Mouse (Mus musculus) ES-E14 (cell line): ENCODE measurements around the gene Gjb6. TPM values are rescaled to one million over a fixed set of nuclear protein-coding genes. Genes with fewer than 3 reads are reported as not detected.

ENCODE experiments used
- DNase-seq: peaks from one replicate; pipeline ENCODE4 v3.0.0-alpha.2; 2013; ENCODE audit warnings: low read depth, low spot score
- H3K27ac ChIP-seq: 2 replicates; pipeline ENCODE4 v1.5.1; 2012; ENCODE audit warnings: low read depth, mild to moderate bottlenecking, low read length, moderate library complexity, mixed read lengths; ENCODE audit not compliant: poor library complexity, insufficient read depth, severe bottlenecking
- H3K36me3 ChIP-seq: 2 replicates; pipeline ENCODE4 v1.6.1; 2012; ENCODE audit warnings: mild to moderate bottlenecking, low read length, moderate library complexity, mixed read lengths; ENCODE audit not compliant: control insufficient read depth, poor library complexity, insufficient read depth, severe bottlenecking
- H3K4me1 ChIP-seq, 2 experiments: fragments of 150-350 bp in 1 of 2; sonication (generic) in 1 of 2; 2 replicates each; pipeline ENCODE4 v1.6.1; 2012; ENCODE audit warnings: low read length in 2 of 2, mild to moderate bottlenecking in 1 of 2, mixed read lengths in 1 of 2; ENCODE audit not compliant: control insufficient read depth in 2 of 2, insufficient read depth in 2 of 2, poor library complexity in 1 of 2
- H3K4me3 ChIP-seq, 2 experiments: fragments of 150-350 bp in 1 of 2; sonication (generic) in 1 of 2; 2 replicates each; pipeline ENCODE4 v1.5.1; 2012; ENCODE audit warnings: low read length in 2 of 2, low read depth in 1 of 2, mild to moderate bottlenecking in 1 of 2, mixed read lengths in 1 of 2; ENCODE audit not compliant: insufficient read depth in 1 of 2, poor library complexity in 1 of 2, severe bottlenecking in 1 of 2
- H3K9ac ChIP-seq: 2 replicates; pipeline ENCODE4 v1.6.1; 2012; ENCODE audit warnings: low read depth, mild to moderate bottlenecking, low read length, mixed read lengths; ENCODE audit not compliant: poor library complexity, insufficient read depth, severe bottlenecking
- H3K9me3 ChIP-seq: fragments of 150-350 bp; sonication (generic); 2 replicates; pipeline ENCODE4 v1.6.1; 2012; ENCODE audit warnings: low read depth, mild to moderate bottlenecking, low read length; ENCODE audit not compliant: control insufficient read depth, insufficient read depth
- CHD2 ChIP-seq: IDR thresholded peaks from 2 replicates; pipeline ENCODE4 v1.6.1; 2014; ENCODE audit warnings: mild to moderate bottlenecking, low read depth, low read length, inconsistent platforms
- HCFC1 ChIP-seq: IDR thresholded peaks from 2 replicates; pipeline ENCODE4 v1.6.1; 2012; ENCODE audit warnings: low read length, inconsistent platforms, borderline replicate concordance; ENCODE audit not compliant: insufficient read depth
- MAFK ChIP-seq: IDR thresholded peaks from 2 replicates; pipeline ENCODE4 v1.6.1; 2014; ENCODE audit warnings: mild to moderate bottlenecking, low read depth, low read length, inconsistent platforms; ENCODE audit not compliant: insufficient read depth
- ZC3H11A ChIP-seq: IDR thresholded peaks from 2 replicates; pipeline ENCODE4 v1.6.1; 2012; ENCODE audit warnings: low read depth, mild to moderate bottlenecking, inconsistent platforms, low read length, borderline replicate concordance
- ZNF384 ChIP-seq: IDR thresholded peaks from 2 replicates; pipeline ENCODE4 v1.6.1; 2012; ENCODE audit warnings: low read depth, low read length, inconsistent platforms
- in situ Hi-C, 2 experiments: fragments of 600-800 bp; cut with MboI; formaldehyde crosslinking; loops; one replicate each; pipeline ENCODE4 v1.15.1; 2025; ENCODE audit warnings: low sequenced_read_pairs in 2 of 2, inconsistent platforms in 1 of 2; ENCODE audit not compliant: unreplicated experiment in 2 of 2
- total RNA-seq: library from RNA; depleted of rRNA; stranded (reverse); fragments of 300-350 nt; gene quantifications from 2 replicates; pipeline ENCODE4 v1.2.3, GENCODE M21; 2012

Gjb6 gene
- total RNA-seq, 1 experiment = not detected

DNA sequence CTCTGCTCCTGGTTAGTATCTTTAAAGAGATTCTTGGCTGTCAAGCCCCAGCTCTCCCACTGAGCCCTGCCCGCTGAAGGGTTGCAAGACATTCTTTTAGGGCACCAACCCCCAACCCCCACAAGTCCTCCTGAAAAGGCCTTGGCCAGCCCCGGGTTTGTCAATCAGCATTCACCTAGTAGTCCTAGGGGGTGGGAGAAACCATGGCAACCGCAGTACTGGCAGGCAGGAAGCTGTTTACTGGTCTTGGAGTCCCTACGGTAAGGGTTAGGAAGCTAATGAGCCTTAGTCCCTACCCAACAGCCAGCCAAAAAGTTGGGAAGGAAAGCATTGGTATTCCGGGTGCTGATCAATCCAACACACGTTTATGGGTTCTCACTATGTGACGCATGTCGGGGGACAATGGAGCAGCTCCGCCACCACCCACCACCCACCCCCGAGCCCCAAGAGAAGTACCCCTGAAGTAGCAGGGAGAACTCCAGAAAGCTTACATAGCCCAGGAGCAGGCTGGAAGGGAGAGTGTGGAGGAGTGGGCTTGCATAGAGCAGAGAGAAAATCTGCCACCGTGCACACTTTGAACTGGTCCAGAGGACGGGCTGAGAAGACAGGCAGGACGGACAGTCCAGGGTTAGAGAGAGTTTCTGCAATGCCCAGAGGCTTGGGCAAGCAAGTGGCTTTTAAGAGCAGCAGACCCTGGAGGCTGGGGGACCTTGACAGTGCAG, 17.4 kb downstream of the Gjb6 start, which contains the start of gene Gm4491:
Gene Gm4491, minus strand, starts transcription at position 61 of the 722 bp plus-strand sequence.
- Histone ChIP-seq H3K9ac (no peak within 1 kb of the TSS), H3K9me3 (no peaks in the 10 kb centered on the region), H3K36me3 (no peaks in the 10 kb centered on the region), H3K4me1 (peaks cover 0 to 5% of the 10 kb centered on the region in 2 experiments; a peak in 1 of 4 replicates), H3K27ac (no peak within 1 kb of the TSS), H3K4me3 (no peak within 1 kb of the TSS)
- TF ChIP-seq ZNF384 = no peak
- TF ChIP-seq MAFK = no peak
- no peak for TF ChIP-seq ZC3H11A
- no peak for TF ChIP-seq HCFC1
- no peak for TF ChIP-seq CHD2
- in situ Hi-C loops = loop anchor here in 1 of 2 experiments (25.0 kb wide), 1 partner anchor 221 kb away; no protein-coding TSS in a partner anchor
- DNase-seq = no peak

- no peak overlapping the region for H3K9ac ChIP-seq
- DNase-seq = peak; percentile 44
- no peaks in the 10 kb centered on the region for H3K9me3 ChIP-seq
- no peak overlapping the region for H3K4me3 ChIP-seq
- peak; percentile 81 for TF ChIP-seq ZC3H11A
- no peak for TF ChIP-seq CHD2
- H3K36me3 ChIP-seq = no peaks in the 10 kb centered on the region
- in situ Hi-C loops = loop anchor here in 1 of 2 experiments (25.0 kb wide), 1 partner anchor 228 kb away; no protein-coding TSS in a partner anchor
- H3K27ac ChIP-seq = no peak overlapping the region
- H3K4me1 ChIP-seq = no peaks in the 10 kb centered on the region
Measured at GRCm38 (mm10) chr14:57109194-57109593, 24.2 kb downstream of the Gjb6 start.

DNA sequence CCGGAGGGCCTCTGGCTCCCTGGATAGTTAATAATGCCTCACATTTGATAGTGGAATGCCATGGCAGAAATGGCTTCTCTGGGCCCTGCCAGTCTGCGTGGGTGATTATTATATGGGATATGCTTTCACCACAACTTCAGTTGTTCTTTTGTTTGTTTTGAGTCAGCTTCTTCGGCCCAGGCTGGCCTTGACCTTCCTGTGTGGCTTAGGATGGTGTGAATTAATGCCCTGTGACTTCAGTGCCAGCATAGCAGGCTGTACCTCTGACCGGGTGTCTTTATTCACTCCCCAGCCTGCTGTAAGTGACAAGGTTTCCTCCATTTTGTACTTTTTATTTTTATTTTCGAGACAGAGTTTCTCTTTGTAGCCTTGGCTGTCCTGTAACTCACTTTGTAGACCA, 25.5 kb downstream of the Gjb6 start:
- no peak overlapping the region for H3K4me3 ChIP-seq
- no peaks in the 10 kb centered on the region; a peak in 1 of 4 replicates for H3K4me1 ChIP-seq
- no peaks in the 10 kb centered on the region for H3K36me3 ChIP-seq
- no peak for TF ChIP-seq MAFK
- no peak for TF ChIP-seq ZNF384
- no peak for TF ChIP-seq CHD2
- TF ChIP-seq HCFC1 = no peak
- TF ChIP-seq ZC3H11A = no peak
- H3K27ac ChIP-seq = no peak overlapping the region
- no peaks in the 10 kb centered on the region for H3K9me3 ChIP-seq
- no peak for DNase-seq
- in situ Hi-C loops = loop anchor here in 1 of 2 experiments (25.0 kb wide), 1 partner anchor 229 kb away; no protein-coding TSS in a partner anchor
- H3K9ac ChIP-seq = no peak overlapping the region

DNA sequence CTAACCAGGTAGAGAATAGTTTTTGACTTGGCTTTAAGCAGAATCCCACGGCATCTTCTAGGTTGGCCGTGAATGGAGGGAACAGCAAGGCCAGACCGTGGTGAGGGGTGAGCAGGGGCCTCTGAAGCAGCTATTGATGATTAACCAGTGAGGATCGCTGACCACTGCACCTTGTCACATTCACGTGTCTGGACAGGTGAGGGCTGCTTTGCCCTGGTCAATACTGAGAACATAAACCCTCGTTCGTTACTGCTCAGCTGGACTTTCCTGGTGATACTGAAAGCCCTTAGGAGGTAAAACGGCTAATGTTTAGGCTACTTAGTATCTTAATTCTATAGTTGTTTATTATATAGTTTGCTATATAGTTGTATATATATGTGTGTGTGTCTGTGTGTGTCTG, 26.3 kb downstream of the Gjb6 start:
- TF ChIP-seq MAFK = no peak
- TF ChIP-seq HCFC1 = no peak
- TF ChIP-seq ZC3H11A = no peak
- no peak for TF ChIP-seq ZNF384
- no peak for TF ChIP-seq CHD2
- no peak overlapping the region for H3K4me3 ChIP-seq
- H3K36me3 ChIP-seq = no peaks in the 10 kb centered on the region
- no peak for DNase-seq
- no peak overlapping the region for H3K27ac ChIP-seq
- no peak overlapping the region for H3K9ac ChIP-seq
- H3K4me1 ChIP-seq = no peaks in the 10 kb centered on the region; a peak in 1 of 4 replicates
- in situ Hi-C loops = loop anchor here in 1 of 2 experiments (25.0 kb wide), 1 partner anchor 230 kb away; no protein-coding TSS in a partner anchor
- no peaks in the 10 kb centered on the region for H3K9me3 ChIP-seq
